Mouse (Mus musculus) kidney, postnatal 0 days (tissue): ENCODE measurements at regions not wholly inside any gene's neighbourhood (a gene's known extent, or its start where the extent isn't known, plus 50 kb on each side); places are given as distances from the start of the nearest gene placed in this dataset.

Experiments used
- ATAC-seq: fragments of 200-750 bp; cut with Nextera tagmentation; replicated peaks from 2 replicates; pipeline ENCODE4 v1.8.0; 2017; ENCODE audit warnings: low read depth, moderate number of reproducible peaks, moderate TSS enrichment, moderate library complexity; ENCODE audit not compliant: low FRiP score
- DNase-seq: peaks from one replicate; pipeline ENCODE4 v3.0.0-alpha.2; 2016; ENCODE audit warnings: low spot score
- H3K27ac ChIP-seq: fragments of 300-500 bp; sonication (generic); 2 replicates; pipeline ENCODE4 v1.5.1; 2014; ENCODE audit warnings: mild to moderate bottlenecking
- H3K27me3 ChIP-seq: fragments of 300-500 bp; sonication (generic); 2 replicates; pipeline ENCODE4 v1.6.1; 2014; ENCODE audit warnings: low read length, mixed read lengths; ENCODE audit not compliant: insufficient read depth
- H3K36me3 ChIP-seq: fragments of 300-500 bp; sonication (generic); 2 replicates; pipeline ENCODE4 v1.6.1; 2014; ENCODE audit warnings: low read length, mixed read lengths; ENCODE audit not compliant: insufficient read depth
- H3K4me1 ChIP-seq: fragments of 300-500 bp; sonication (generic); replicated peaks from 2 replicates; pipeline ENCODE4 v1.6.1; 2014; ENCODE audit warnings: antibody characterized with exemption, low read length, mixed read lengths; ENCODE audit not compliant: insufficient read depth
- H3K4me2 ChIP-seq: fragments of 300-500 bp; sonication (generic); 2 replicates; pipeline ENCODE4 v1.6.1; 2014; ENCODE audit warnings: mild to moderate bottlenecking, low read length, moderate library complexity, mixed read lengths
- H3K4me3 ChIP-seq: fragments of 300-500 bp; sonication (generic); replicated peaks from 2 replicates; pipeline ENCODE4 v1.5.1; 2014; ENCODE audit warnings: low read depth, low read length
- H3K9ac ChIP-seq: fragments of 300-500 bp; sonication (generic); 2 replicates; pipeline ENCODE4 v1.6.1; 2014; ENCODE audit warnings: low read depth, low read length
- H3K9me3 ChIP-seq: fragments of 300-500 bp; sonication (generic); replicated peaks from 2 replicates; pipeline ENCODE4 v1.6.1; 2016; ENCODE audit warnings: low read length, inconsistent platforms, mixed read lengths
- CTCF ChIP-seq: IDR thresholded peaks from 2 replicates; pipeline ENCODE4 v1.5.1; 2016; ENCODE audit warnings: antibody characterized with exemption, low read depth, mild to moderate bottlenecking, moderate library complexity
- WGBS: fragments of 180-500 bp; shearing (Covaris S2); extraction: QIAGEN DNeasy Blood & Tissue Kit; methylation state at CpG from one replicate; pipeline ENCODE4 v1.1.7; 2014; 5-methylcytosine and 5-hydroxymethylcytosine counted together

- Histone ChIP-seq H3K27ac (peak overlapping the region; percentile 62; the same call in 1 of the 2 replicates), H3K4me3 (no peak overlapping the region), H3K9ac (no peak overlapping the region), H3K9me3 (no peaks in the 10 kb centered on the region), H3K4me1 (no peaks in the 10 kb centered on the region), H3K27me3 (no peaks in the 10 kb centered on the region), H3K4me2 (no peak overlapping the region), H3K36me3 (no peaks in the 10 kb centered on the region)
- TF ChIP-seq CTCF, result no peak
- 0 out of 2 replicates have a peak, but pooled peaks have one; percentile 55 for ATAC-seq
- WGBS, result 63% methylated on average over 4 of the region's 4 CpGs
- DNase-seq, result peak; percentile 87
Measured at GRCm38 (mm10) chr1:157007891-157008730, 68.7 kb upstream of the Ralgps2 start.

DNA sequence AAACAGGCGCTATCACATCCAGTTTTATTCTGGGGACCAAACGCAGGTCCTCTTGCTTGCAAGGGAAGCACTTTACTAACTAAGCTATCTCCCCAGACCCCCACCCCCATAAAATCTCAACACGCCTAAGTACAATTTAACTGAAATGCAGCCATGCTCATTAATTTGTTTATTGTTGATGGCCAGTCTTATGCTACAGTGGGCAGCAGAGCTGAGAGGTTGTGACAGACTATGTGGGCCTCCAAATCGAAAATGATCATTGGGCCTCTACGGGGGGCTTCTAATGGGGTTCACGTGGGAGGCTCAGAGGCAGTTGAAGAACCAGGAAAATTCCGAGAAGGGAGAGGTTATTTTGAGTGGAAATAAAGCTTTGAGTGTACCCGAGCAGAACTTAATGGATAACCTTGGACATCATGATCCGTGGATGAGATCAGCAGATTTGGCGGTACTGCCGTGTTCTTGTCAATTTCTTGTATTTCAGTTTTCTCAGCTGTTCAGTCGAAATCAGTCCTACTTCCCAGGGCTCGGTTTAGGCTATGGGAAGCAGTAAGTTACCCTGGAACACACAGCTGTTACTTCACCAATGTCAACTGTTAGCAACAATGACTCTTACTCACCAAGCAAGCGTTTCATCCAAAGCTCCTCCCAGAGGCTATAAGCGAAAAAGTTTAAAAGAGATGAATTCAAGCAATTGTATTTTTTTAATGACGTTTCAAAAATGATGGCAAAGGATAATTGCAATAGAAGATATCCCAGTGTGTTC lies 65.1 kb upstream of the Ralgps2 start:
- H3K9ac ChIP-seq, result no peak overlapping the region
- no peak for DNase-seq
- no peaks in the 10 kb centered on the region for H3K36me3 ChIP-seq
- H3K4me2 ChIP-seq, result no peak overlapping the region
- WGBS, result 76% methylated on average over 16 of the region's 16 CpGs
- H3K9me3 ChIP-seq, result no peaks in the 10 kb centered on the region
- no peak overlapping the region for H3K27ac ChIP-seq
- ATAC-seq, result no peak
- H3K4me1 ChIP-seq, result no peaks in the 10 kb centered on the region
- no peak for TF ChIP-seq CTCF
- no peak overlapping the region for H3K4me3 ChIP-seq
- H3K27me3 ChIP-seq, result no peaks in the 10 kb centered on the region

- H3K27ac ChIP-seq, result no peak overlapping the region
- no peak for DNase-seq
- H3K9me3 ChIP-seq, result no peaks in the 10 kb centered on the region
- ATAC-seq, result no peak
- TF ChIP-seq CTCF, result no peak
- WGBS, result 77% methylated on average over 7 of the region's 7 CpGs
- H3K4me3 ChIP-seq, result no peak overlapping the region
- H3K4me2 ChIP-seq, result no peak overlapping the region
- no peaks in the 10 kb centered on the region for H3K36me3 ChIP-seq
- H3K4me1 ChIP-seq, result no peaks in the 10 kb centered on the region
- H3K27me3 ChIP-seq, result no peaks in the 10 kb centered on the region
- no peak overlapping the region for H3K9ac ChIP-seq
Measured at GRCm38 (mm10) chr1:157003034-157003433, 63.6 kb upstream of the Ralgps2 start.

DNA sequence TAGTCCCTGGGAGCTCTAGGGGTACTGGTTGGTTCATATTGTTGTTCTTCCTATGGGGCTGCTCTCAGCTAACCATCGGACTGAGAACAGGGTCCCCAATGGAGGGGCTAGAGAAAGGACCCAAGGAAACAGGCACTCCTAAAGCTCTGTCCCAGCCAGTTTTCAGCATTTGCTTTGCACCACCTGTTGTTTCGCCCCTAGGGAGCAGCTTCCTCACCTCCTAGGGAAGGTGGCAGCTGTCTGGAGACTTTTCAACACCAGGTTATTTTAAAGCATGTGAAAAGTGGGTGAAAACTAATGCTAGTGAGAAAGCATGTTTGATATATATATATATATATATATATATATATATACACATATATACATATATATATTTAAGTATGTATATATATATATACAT lies 62.8 kb upstream of the Ralgps2 start:
- no peak for ATAC-seq
- TF ChIP-seq CTCF, result no peak
- H3K9ac ChIP-seq, result no peak overlapping the region
- WGBS, result 89% methylated on average over 2 of the region's 2 CpGs
- H3K9me3 ChIP-seq, result no peaks in the 10 kb centered on the region
- H3K36me3 ChIP-seq, result no peaks in the 10 kb centered on the region
- DNase-seq, result no peak
- no peak overlapping the region for H3K27ac ChIP-seq
- H3K27me3 ChIP-seq, result no peaks in the 10 kb centered on the region
- no peak overlapping the region for H3K4me2 ChIP-seq
- no peaks in the 10 kb centered on the region for H3K4me1 ChIP-seq
- no peak overlapping the region for H3K4me3 ChIP-seq

GRCm38 (mm10) chr1:157001008-157001660 lies 61.7 kb upstream of the Ralgps2 start:
- no peak overlapping the region for H3K4me2 ChIP-seq
- 51% methylated on average over 6 of the region's 6 CpGs for WGBS
- no peaks in the 10 kb centered on the region for H3K9me3 ChIP-seq
- no peaks in the 10 kb centered on the region for H3K36me3 ChIP-seq
- no peak overlapping the region for H3K4me3 ChIP-seq
- H3K9ac ChIP-seq, result no peak overlapping the region
- TF ChIP-seq CTCF, result no peak
- ATAC-seq (no peak), DNase-seq (no peak)
- no peaks in the 10 kb centered on the region for H3K27me3 ChIP-seq
- no peak overlapping the region for H3K27ac ChIP-seq
- no peaks in the 10 kb centered on the region for H3K4me1 ChIP-seq

- Histone ChIP-seq H3K4me2 (no peak overlapping the region), H3K9ac (no peak overlapping the region), H3K9me3 (no peaks in the 10 kb centered on the region), H3K27me3 (no peaks in the 10 kb centered on the region), H3K36me3 (no peaks in the 10 kb centered on the region), H3K4me1 (no peaks in the 10 kb centered on the region), H3K27ac (no peak overlapping the region), H3K4me3 (no peak overlapping the region)
- DNase-seq, result no peak
- TF ChIP-seq CTCF, result no peak
- 59% methylated on average over 8 of the region's 8 CpGs for WGBS
- ATAC-seq, result no peak
Measured at GRCm38 (mm10) chr1:156999947-157000346, 60.5 kb upstream of the Ralgps2 start.
